Mouse (Mus musculus) kidney, adult 2 months (tissue): Measurements from ENCODE around the gene Macrod2.

Source experiments
- CTCF ChIP-seq: fragments of 200-500 bp; conservative IDR thresholded peaks from 2 replicates; pipeline ENCODE4 v1.5.1; 2011; ENCODE audit warnings: low read depth, mild to moderate bottlenecking, control low read depth, low read length, moderate library complexity, mixed read lengths; ENCODE audit not compliant: insufficient read depth, insufficient read length
- POLR2A ChIP-seq: fragments of 200-500 bp; IDR thresholded peaks from one replicate; pipeline ENCODE4 v1.6.1; 2011; ENCODE audit warnings: low read depth, low read length, control low read depth

GRCm38 (mm10) chr2:142400781-142401180, 2005.7 kb downstream of the Macrod2 start:
- TF ChIP-seq POLR2A (no peak), CTCF (no peak)
